Mouse (Mus musculus): ENCODE measurements at regions not wholly inside any gene's neighbourhood (a gene's known extent, or its start where the extent isn't known, plus 50 kb on each side); places are given as distances from the start of the nearest gene placed in this dataset.

- ATAC-seq (ENCODE audit: low read depth) = no peak
- Histone ChIP-seq H3K4me1 (replicated peaks) (peaks cover 9% of the 10 kb centered on the region), H3K9me3 (no peaks in the 10 kb centered on the region), H3K4me3 (no peak overlapping the region), H3K36me3 (no peaks in the 10 kb centered on the region), H3K9ac (no peak overlapping the region), H3K4me2 (no peak overlapping the region), H3K27me3 (no peaks in the 10 kb centered on the region), H3K27ac (replicated peaks) (peak overlapping the region; percentile 28; the same call in 1 of the 2 replicates)
- 28% methylated on average over 5 of the region's 5 CpGs for WGBS
Measured at GRCm38 (mm10) chr17:51526464-51526863, 306.6 kb downstream of the Satb1 start.

DNA sequence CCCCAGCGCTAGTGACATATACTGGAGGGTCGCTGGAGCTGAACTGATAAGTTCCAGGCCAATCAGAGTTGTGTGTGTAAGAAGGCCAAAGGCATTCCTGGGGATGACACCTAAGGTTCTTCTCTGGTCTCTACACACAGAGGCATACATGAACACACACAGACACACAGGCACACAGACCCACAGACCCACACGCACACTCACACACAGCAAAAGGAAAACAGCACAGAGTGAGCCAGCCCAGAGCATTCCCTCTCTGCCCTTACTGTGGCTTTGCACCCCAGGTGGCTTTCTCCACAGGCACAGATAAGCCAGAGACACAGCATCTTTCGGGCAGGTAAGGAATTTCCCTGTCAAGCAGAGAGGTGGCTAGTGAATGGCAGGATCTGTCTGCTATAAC, 307.1 kb downstream of the Satb1 start:
- Histone ChIP-seq H3K4me1 (replicated peaks) (peaks cover 9% of the 10 kb centered on the region), H3K36me3 (no peaks in the 10 kb centered on the region), H3K27ac (replicated peaks) (0 out of 2 replicates have a peak overlapping the region, but pooled peaks have one; percentile 28), H3K4me3 (no peak overlapping the region), H3K27me3 (no peaks in the 10 kb centered on the region), H3K4me2 (no peak overlapping the region), H3K9me3 (no peaks in the 10 kb centered on the region), H3K9ac (no peak overlapping the region)
- WGBS = 55% methylated on average over 4 of the region's 4 CpGs
- no peak for ATAC-seq (ENCODE audit: low read depth)

GRCm38 (mm10) chr17:51525219-51525618, 307.9 kb downstream of the Satb1 start:
- no peak for ATAC-seq (ENCODE audit: low read depth)
- Histone ChIP-seq H3K9me3 (no peaks in the 10 kb centered on the region), H3K27ac (replicated peaks) (no peak overlapping the region), H3K36me3 (no peaks in the 10 kb centered on the region), H3K4me1 (replicated peaks) (peaks cover 9% of the 10 kb centered on the region), H3K9ac (no peak overlapping the region), H3K27me3 (no peaks in the 10 kb centered on the region), H3K4me3 (no peak overlapping the region), H3K4me2 (no peak overlapping the region)
- 14% methylated on average over 2 of the region's 2 CpGs for WGBS

GRCm38 (mm10) chr17:51511917-51512316, 321.2 kb downstream of the Satb1 start:
- WGBS = 75% methylated on average over 2 of the region's 2 CpGs
- no peak overlapping the region for H3K4me3 ChIP-seq
- ATAC-seq (ENCODE audit: low read depth) = no peak

DNA sequence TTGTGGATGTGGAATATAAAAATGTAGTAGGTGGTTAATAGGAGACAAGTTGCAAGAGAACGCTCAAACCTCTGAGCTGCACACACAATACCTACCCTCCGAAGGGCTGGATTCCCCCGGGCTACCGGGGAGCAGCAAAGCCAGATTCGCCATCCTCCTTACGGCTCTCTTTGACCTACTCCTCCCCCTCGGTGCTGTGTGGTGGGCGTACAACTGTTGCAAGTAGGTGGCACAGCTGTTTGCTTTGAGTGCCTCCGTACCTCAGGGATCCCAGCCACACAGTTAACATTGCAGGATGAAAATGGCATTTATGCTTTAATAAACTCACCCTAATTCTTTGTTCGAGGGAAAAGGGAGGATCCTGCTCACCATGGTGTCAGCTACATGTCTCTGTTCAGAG, 321.6 kb upstream of the Tbc1d5 start:
- Histone ChIP-seq H3K36me3 (no peaks in the 10 kb centered on the region), H3K27ac (replicated peaks) (no peak overlapping the region), H3K9me3 (no peaks in the 10 kb centered on the region), H3K4me1 (replicated peaks) (0 out of 2 replicates have a peak, but pooled peaks cover 5% of the 10 kb centered on the region), H3K4me3 (no peak overlapping the region), H3K9ac (no peak overlapping the region), H3K4me2 (no peak overlapping the region), H3K27me3 (no peaks in the 10 kb centered on the region)
- WGBS = 72% methylated on average over 10 of the region's 10 CpGs
- ATAC-seq (ENCODE audit: low read depth) = peak; percentile 61

More at GRCm38 (mm10) chr17:51511917-51512316, 321.2 kb downstream of the Satb1 start:
- H3K27ac ChIP-seq (replicated peaks) = no peak overlapping the region
- H3K4me2 ChIP-seq = no peak overlapping the region
- H3K27me3 ChIP-seq = no peaks in the 10 kb centered on the region
- H3K9me3 ChIP-seq = no peaks in the 10 kb centered on the region
- H3K9ac ChIP-seq = no peak overlapping the region
- no peaks in the 10 kb centered on the region for H3K36me3 ChIP-seq
- H3K4me1 ChIP-seq (replicated peaks) = no peaks in the 10 kb centered on the region

DNA sequence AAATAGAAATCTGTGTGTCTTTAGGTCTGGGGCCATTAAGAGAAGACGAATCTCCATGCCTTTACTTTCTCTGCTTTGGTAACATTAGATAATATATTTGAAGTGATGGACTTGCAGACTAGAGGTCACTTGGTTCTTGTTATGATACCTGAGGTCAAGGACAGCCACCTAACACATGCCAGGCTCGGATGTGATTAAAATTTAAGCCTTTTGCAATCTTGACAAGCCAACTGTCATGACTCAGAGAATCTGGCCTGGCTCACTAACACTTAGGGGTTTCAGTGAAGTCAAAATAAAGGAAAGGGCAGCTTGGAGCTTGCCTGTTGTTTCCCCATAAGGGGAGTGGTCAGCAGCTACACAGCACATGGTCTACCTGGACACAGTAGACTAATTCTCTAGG, 320.4 kb upstream of the Tbc1d5 start:
- ATAC-seq (ENCODE audit: low read depth) = no peak
- Histone ChIP-seq H3K36me3 (no peaks in the 10 kb centered on the region), H3K9me3 (no peaks in the 10 kb centered on the region), H3K4me3 (no peak overlapping the region), H3K27me3 (no peaks in the 10 kb centered on the region), H3K4me1 (replicated peaks) (0 out of 2 replicates have a peak, but pooled peaks cover 5% of the 10 kb centered on the region), H3K27ac (replicated peaks) (no peak overlapping the region), H3K9ac (no peak overlapping the region), H3K4me2 (no peak overlapping the region)
- 86% methylated on average over 2 of the region's 2 CpGs for WGBS

- no peaks in the 10 kb centered on the region for H3K9me3 ChIP-seq
- no peak overlapping the region for H3K27ac ChIP-seq (replicated peaks)
- no peak overlapping the region for H3K9ac ChIP-seq
- H3K4me3 ChIP-seq = no peak overlapping the region
- H3K36me3 ChIP-seq = no peaks in the 10 kb centered on the region
- no peak for ATAC-seq (ENCODE audit: low read depth)
- H3K4me1 ChIP-seq (replicated peaks) = no peaks in the 10 kb centered on the region
- no peaks in the 10 kb centered on the region for H3K27me3 ChIP-seq
- H3K4me2 ChIP-seq = no peak overlapping the region
- 63% methylated on average over 2 of the region's 2 CpGs for WGBS
Measured at GRCm38 (mm10) chr17:51495038-51495437, 315.9 kb upstream of the Tbc1d5 start.

GRCm38 (mm10) chr17:51489386-51489785, 310.2 kb upstream of the Tbc1d5 start:
- Histone ChIP-seq H3K4me2 (no peak overlapping the region), H3K4me1 (replicated peaks) (no peaks in the 10 kb centered on the region), H3K27ac (replicated peaks) (no peak overlapping the region), H3K27me3 (no peaks in the 10 kb centered on the region), H3K4me3 (no peak overlapping the region), H3K9ac (no peak overlapping the region), H3K9me3 (no peaks in the 10 kb centered on the region), H3K36me3 (no peaks in the 10 kb centered on the region)
- no peak for ATAC-seq (ENCODE audit: low read depth)
- WGBS = 73% methylated on average over 3 of the region's 3 CpGs

GRCm38 (mm10) chr17:51487918-51488445, 308.8 kb upstream of the Tbc1d5 start:
- WGBS = 89% methylated on average over 3 of the region's 3 CpGs
- Histone ChIP-seq H3K27me3 (no peaks in the 10 kb centered on the region), H3K9me3 (no peaks in the 10 kb centered on the region), H3K36me3 (no peaks in the 10 kb centered on the region), H3K9ac (no peak overlapping the region), H3K27ac (replicated peaks) (no peak overlapping the region), H3K4me1 (replicated peaks) (no peaks in the 10 kb centered on the region), H3K4me3 (no peak overlapping the region), H3K4me2 (no peak overlapping the region)
- ATAC-seq (ENCODE audit: low read depth) = no peak

DNA sequence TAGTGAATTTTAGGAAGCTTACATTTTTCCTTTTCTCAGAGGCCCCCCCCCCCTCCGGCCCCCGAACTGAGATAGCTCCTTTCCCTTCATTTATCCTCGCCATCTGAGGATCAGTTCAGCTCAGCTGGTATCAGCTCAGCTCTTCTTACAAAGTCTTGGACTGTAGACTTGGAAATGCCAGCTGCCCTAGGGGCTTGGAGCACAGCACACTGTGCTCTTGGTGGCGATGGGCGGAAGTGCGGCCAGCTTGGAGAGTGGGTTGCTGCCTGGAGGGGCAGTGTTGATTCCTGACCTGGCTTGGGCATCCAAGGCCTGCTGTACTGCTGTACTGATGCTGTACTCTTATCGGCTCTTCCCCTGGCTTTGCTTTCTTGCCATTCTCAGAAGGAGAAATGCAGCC, 298.7 kb upstream of the Tbc1d5 start:
- no peaks in the 10 kb centered on the region for H3K27me3 ChIP-seq
- no peaks in the 10 kb centered on the region for H3K4me1 ChIP-seq (replicated peaks)
- WGBS = 87% methylated on average over 7 of the region's 7 CpGs
- no peak for ATAC-seq (ENCODE audit: low read depth)
- H3K4me3 ChIP-seq = no peak overlapping the region
- no peak overlapping the region for H3K4me2 ChIP-seq
- no peaks in the 10 kb centered on the region for H3K36me3 ChIP-seq
- H3K9ac ChIP-seq = no peak overlapping the region
- no peak overlapping the region for H3K27ac ChIP-seq (replicated peaks)
- peaks cover 4% of the 10 kb centered on the region; the same call in 1 of the 2 replicates for H3K9me3 ChIP-seq

DNA sequence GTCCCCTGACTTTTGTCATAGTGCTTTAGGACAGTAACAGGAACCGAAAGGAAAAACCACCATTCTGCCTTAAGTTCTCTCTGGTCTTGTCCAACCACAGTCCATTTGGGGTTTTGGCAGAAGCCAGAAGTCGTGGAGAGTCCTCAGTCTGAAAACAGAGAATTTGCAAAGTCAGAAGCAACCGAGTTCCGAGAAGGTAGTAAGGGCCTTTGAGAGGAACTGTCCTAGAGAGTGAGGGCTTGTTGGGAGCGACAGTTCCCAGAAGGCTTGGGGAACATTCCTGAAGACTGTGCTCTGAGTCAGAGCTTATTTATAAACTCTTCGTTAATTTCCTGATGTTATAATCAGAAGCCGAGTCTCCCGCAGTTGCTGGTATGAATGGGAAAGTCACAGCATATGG, 298.3 kb upstream of the Tbc1d5 start:
- Histone ChIP-seq H3K27me3 (no peaks in the 10 kb centered on the region), H3K4me2 (no peak overlapping the region), H3K9ac (no peak overlapping the region), H3K4me1 (replicated peaks) (no peaks in the 10 kb centered on the region), H3K36me3 (no peaks in the 10 kb centered on the region), H3K4me3 (no peak overlapping the region), H3K27ac (replicated peaks) (no peak overlapping the region), H3K9me3 (peaks cover 4% of the 10 kb centered on the region; the same call in 1 of the 2 replicates)
- no peak for ATAC-seq (ENCODE audit: low read depth)
- WGBS = 94% methylated on average over 8 of the region's 8 CpGs

DNA sequence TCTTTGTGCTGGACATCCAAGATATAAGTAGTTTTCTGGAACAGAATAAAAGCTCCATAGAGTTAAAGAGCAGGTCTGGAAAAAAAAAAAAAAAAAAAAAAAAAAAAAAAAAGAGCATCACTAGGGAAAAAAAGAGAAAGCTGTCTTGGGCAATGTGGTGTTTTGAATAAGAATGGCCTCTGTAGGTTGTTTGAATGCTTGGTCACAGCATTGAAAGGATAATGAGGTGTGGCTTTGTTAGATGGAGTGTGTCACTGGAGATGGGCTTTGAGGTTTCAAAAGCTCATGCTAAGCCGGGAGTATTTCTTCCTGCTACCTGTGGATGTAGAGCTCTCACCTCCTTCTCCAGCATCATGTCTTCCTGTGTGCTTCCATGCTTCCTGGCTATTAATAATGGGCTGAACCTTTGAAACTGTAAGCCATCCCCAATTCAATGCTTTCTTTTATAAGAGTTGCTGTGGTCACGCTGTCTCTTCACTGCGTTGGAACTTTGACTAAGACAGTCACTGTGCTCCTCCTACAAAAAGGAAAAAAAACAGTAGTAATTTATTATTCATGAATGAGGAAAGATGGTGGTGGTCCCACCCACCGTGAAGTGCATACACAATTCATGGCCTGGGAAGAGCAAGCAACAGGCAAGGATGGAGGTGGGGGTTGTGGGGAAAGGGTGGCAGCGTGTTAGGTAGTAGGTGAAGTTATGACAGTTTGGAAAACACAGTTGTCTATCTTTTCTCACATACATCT, 283.2 kb upstream of the Tbc1d5 start:
- Histone ChIP-seq H3K9me3 (no peaks in the 10 kb centered on the region), H3K4me3 (no peak overlapping the region), H3K4me2 (peak overlapping the region; percentile 49), H3K36me3 (no peaks in the 10 kb centered on the region), H3K4me1 (replicated peaks) (peaks cover 16% of the 10 kb centered on the region), H3K9ac (no peak overlapping the region), H3K27ac (replicated peaks) (no peak overlapping the region), H3K27me3 (no peaks in the 10 kb centered on the region)
- 30% methylated on average over 5 of the region's 5 CpGs for WGBS
- no peak for ATAC-seq (ENCODE audit: low read depth)

DNA sequence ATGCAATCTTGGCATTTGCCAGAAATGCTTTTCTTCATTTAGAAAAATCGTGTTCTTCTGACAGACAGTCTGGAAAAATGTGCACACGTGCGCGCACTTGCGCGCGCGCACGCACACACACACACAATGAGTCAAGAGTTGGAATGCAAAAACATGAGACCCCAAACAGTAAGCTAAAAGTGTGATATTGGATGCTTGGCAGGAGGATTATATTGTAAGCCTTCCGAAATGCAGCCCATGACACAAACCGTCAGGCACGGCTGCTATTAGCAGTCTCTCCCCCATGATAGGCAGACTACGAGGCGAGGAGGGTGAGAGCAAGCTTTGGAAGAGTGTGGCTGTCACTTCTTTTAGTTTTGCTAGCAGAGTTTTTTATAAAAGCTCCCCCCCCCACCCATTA, 282.1 kb upstream of the Tbc1d5 start:
- Histone ChIP-seq H3K4me2 (peak overlapping the region; percentile 49), H3K4me1 (replicated peaks) (peaks cover 16% of the 10 kb centered on the region), H3K9me3 (no peaks in the 10 kb centered on the region), H3K27me3 (no peaks in the 10 kb centered on the region), H3K27ac (replicated peaks) (no peak overlapping the region), H3K9ac (peak overlapping the region; percentile 26; the same call in 1 of the 2 replicates), H3K36me3 (no peaks in the 10 kb centered on the region), H3K4me3 (peak overlapping the region; percentile 16; the same call in 1 of the 2 replicates)
- 50% methylated on average over 14 of the region's 14 CpGs for WGBS
- no peak for ATAC-seq (ENCODE audit: low read depth)
